Mouse (Mus musculus) liver, embryonic 15.5 days (tissue): ENCODE measurements around the gene Phlda1. TPM values are rescaled to one million over a fixed set of nuclear protein-coding genes. Genes with fewer than 3 reads are reported as not detected.

Experiments
- ATAC-seq: fragments of 200-750 bp; cut with Nextera tagmentation; 2 replicates; pipeline ENCODE4 v1.8.0; 2017; ENCODE audit warnings: moderate number of reproducible peaks, mild to moderate bottlenecking, moderate library complexity; ENCODE audit not compliant: insufficient read depth
- H3K27ac ChIP-seq: fragments of 300-500 bp; sonication (generic); replicated peaks from 2 replicates; pipeline ENCODE4 v1.5.1; 2015; ENCODE audit warnings: mild to moderate bottlenecking, inconsistent platforms
- H3K27me3 ChIP-seq: fragments of 300-500 bp; sonication (generic); 2 replicates; pipeline ENCODE4 v1.6.1; 2015; ENCODE audit warnings: mild to moderate bottlenecking, inconsistent platforms
- H3K36me3 ChIP-seq: fragments of 300-500 bp; sonication (generic); replicated peaks from 2 replicates; pipeline ENCODE4 v1.6.1; 2015; ENCODE audit warnings: moderate library complexity, mild to moderate bottlenecking, inconsistent platforms
- H3K4me1 ChIP-seq: fragments of 300-500 bp; sonication (generic); replicated peaks from 2 replicates; pipeline ENCODE4 v1.6.1; 2015; ENCODE audit warnings: inconsistent platforms
- H3K4me2 ChIP-seq: fragments of 300-500 bp; sonication (generic); 2 replicates; pipeline ENCODE4 v1.6.1; 2015; ENCODE audit warnings: moderate library complexity, mild to moderate bottlenecking, inconsistent platforms
- H3K4me3 ChIP-seq: fragments of 300-500 bp; sonication (generic); replicated peaks from 2 replicates; pipeline ENCODE4 v1.5.1; 2015; ENCODE audit warnings: mild to moderate bottlenecking, inconsistent platforms
- H3K9ac ChIP-seq: fragments of 300-500 bp; sonication (generic); 2 replicates; pipeline ENCODE4 v1.6.1; 2015; ENCODE audit warnings: moderate library complexity, mild to moderate bottlenecking, inconsistent platforms
- H3K9me3 ChIP-seq: fragments of 300-500 bp; sonication (generic); replicated peaks from 2 replicates; pipeline ENCODE4 v1.6.1; 2016; ENCODE audit warnings: inconsistent platforms
- WGBS: fragments of 180-500 bp; shearing (Covaris S2); methylation state at CpG from one replicate; pipeline ENCODE4 v1.1.7; 2015; ENCODE audit warnings: mixed read lengths; ENCODE audit not compliant: insufficient replicate concordance; 5-methylcytosine and 5-hydroxymethylcytosine counted together
- polyA plus RNA-seq: library from polyadenylated mRNA; unstranded; fragments of >200 nt; fragmentation: Nextera tagmentation; extraction: Ambion mirVana; gene quantifications from 2 replicates; pipeline ENCODE4 v1.2.1, GENCODE M21; 2015

The Phlda1 gene
- polyA plus RNA-seq, 1 experiment from 2014 or later, result 4.2 TPM

DNA sequence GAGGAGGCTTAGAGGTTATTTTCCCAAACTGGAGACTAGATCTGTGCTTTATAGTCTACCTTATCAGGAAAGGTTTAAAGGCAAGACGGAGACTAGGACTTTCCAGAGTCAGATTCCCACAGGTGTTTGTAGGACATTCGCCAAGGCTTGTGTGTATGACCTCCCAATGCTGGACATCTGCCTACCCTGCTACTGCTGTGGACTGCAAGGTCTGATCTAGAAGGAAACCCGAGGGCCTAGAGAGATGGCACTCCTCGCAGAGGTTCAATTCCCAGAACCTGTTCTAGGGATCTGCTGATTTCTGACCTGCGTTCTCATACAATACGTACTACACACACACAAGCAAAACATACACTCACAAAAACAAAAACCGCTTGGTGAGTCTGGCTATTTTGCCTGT is 680 bp upstream of the Phlda1 start:
- H3K36me3 ChIP-seq, result no peaks in the 10 kb centered on the region
- H3K4me2 ChIP-seq, result peak overlapping the region; percentile 93
- peaks cover 42% of the 10 kb centered on the region for H3K4me1 ChIP-seq
- peaks cover 60% of the 10 kb centered on the region for H3K27me3 ChIP-seq
- ATAC-seq, result no peak
- H3K27ac ChIP-seq, result no peak overlapping the region; the same call in 1 of the 2 replicates
- H3K4me3 ChIP-seq, result peak overlapping the region; percentile 68; the same call in 1 of the 2 replicates
- WGBS, result 63% methylated on average over 7 of the region's 7 CpGs
- H3K9ac ChIP-seq, result no peak overlapping the region
- no peaks in the 10 kb centered on the region for H3K9me3 ChIP-seq

DNA sequence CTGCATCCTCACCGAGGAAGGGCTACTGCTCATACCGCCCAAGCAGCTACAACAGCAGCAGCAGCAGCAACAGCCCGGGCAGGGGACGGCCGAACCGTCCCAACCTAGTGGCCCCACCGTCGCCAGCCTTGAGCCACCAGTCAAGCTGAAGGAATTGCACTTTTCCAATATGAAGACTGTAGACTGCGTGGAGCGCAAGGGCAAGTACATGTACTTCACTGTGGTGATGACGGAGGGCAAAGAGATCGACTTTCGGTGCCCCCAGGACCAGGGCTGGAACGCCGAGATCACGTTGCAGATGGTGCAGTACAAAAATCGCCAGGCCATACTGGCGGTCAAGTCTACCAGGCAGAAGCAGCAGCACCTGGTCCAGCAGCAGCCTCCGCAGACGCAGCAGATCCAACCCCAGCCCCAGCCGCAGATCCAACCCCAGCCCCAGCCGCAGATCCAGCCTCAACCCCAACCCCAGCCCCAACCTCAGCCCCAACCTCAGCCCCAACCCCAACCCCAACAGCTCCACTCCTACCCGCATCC is 907 bp downstream of the Phlda1 start:
- H3K36me3 ChIP-seq, result no peaks in the 10 kb centered on the region
- H3K4me3 ChIP-seq, result peak overlapping the region; percentile 68
- H3K4me1 ChIP-seq, result peaks cover 42% of the 10 kb centered on the region
- peak; percentile 3 for ATAC-seq
- peak overlapping the region; percentile 69 for H3K9ac ChIP-seq
- peak overlapping the region; percentile 74 for H3K27ac ChIP-seq
- peaks cover 67% of the 10 kb centered on the region for H3K27me3 ChIP-seq
- WGBS, result under 1% methylated on average over 23 of the region's 23 CpGs
- H3K4me2 ChIP-seq, result peak overlapping the region; percentile 93
- H3K9me3 ChIP-seq, result no peaks in the 10 kb centered on the region

DNA sequence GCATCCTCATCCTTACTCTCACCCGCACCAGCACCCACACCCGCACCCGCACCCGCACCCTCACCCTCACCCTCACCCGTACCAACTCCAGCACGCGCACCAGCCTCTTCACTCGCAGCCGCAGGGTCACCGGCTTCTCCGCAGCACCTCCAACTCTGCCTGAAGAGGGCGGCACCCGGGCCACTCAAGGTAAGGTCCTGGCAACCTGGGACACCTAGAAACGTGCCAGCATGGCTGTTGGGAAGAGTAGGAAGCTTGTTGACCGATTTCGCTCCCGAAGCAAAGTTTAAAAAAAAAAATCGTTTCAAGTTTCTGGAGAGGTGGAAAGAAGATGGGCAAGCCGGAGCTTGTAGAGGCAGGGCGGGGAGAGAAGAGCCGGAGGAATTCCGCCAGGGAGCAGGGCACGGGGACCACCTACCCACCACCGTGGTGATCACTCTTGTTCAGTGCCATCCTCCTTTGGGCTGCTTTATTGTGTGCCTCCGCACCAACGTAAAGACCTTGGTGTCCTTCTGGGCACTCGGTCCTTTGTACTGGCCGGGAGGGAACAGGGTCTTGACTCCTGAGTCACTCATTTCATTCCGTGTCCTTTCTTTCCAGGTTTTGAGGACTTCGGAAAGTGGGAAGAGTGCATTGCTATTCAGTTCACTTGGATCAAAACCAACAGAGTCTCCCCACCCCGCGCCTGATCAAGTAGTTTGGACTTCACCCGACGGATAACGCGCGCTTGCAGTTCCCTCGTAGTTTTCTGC is 1.6 kb downstream of the Phlda1 start:
- peak overlapping the region; percentile 69; the same call in 1 of the 2 replicates for H3K9ac ChIP-seq
- no peak for ATAC-seq
- peaks cover 67% of the 10 kb centered on the region for H3K27me3 ChIP-seq
- no peak overlapping the region for H3K27ac ChIP-seq
- no peaks in the 10 kb centered on the region for H3K36me3 ChIP-seq
- H3K4me3 ChIP-seq, result peak overlapping the region; percentile 68
- peak overlapping the region; percentile 93 for H3K4me2 ChIP-seq
- WGBS, result 3% methylated on average over 38 of the region's 38 CpGs
- no peaks in the 10 kb centered on the region for H3K9me3 ChIP-seq
- H3K4me1 ChIP-seq, result peaks cover 41% of the 10 kb centered on the region

DNA sequence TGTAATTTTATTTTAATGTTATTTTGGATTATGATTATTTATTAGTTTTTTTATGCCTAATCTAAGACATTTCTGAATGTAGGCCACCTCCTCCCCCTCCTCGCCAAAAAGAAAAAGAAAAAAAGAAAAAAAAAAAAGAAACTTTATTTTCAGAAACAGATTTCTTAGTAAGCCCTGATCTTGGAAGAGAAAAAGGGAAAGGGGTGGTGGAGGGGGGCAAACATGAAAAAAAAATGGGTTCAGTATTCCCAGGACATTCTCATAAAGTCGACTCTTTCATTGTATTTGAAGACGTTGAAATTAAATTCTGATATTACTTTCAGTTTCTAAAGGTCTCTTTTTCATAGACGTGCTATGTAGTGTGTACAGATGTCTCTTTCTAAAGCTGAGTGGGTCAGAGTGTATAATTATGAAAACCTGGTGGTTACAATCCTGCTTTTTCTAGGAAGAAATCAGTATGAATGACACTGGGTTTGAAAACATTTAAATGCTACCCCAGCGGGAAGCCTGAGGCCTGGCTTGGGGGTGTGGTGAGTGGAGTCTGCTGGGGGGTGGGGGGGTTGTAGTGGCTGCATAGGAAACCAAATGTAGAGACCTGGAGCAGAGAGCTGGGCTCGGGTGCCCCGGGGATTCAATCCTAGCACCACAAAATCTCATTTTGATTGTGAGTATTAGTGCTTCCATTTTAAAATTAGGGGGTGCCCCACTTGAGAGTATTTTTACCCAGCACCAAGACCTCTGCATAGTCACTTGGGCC is 2.4 kb downstream of the Phlda1 start:
- Histone ChIP-seq H3K4me2 (peak overlapping the region; percentile 93), H3K9me3 (no peaks in the 10 kb centered on the region), H3K36me3 (no peaks in the 10 kb centered on the region), H3K27ac (no peak overlapping the region), H3K4me3 (peak overlapping the region; percentile 68), H3K27me3 (peaks cover 67% of the 10 kb centered on the region), H3K9ac (no peak overlapping the region), H3K4me1 (peaks cover 35% of the 10 kb centered on the region)
- no peak for ATAC-seq
- 22% methylated on average over 7 of the region's 7 CpGs for WGBS

DNA sequence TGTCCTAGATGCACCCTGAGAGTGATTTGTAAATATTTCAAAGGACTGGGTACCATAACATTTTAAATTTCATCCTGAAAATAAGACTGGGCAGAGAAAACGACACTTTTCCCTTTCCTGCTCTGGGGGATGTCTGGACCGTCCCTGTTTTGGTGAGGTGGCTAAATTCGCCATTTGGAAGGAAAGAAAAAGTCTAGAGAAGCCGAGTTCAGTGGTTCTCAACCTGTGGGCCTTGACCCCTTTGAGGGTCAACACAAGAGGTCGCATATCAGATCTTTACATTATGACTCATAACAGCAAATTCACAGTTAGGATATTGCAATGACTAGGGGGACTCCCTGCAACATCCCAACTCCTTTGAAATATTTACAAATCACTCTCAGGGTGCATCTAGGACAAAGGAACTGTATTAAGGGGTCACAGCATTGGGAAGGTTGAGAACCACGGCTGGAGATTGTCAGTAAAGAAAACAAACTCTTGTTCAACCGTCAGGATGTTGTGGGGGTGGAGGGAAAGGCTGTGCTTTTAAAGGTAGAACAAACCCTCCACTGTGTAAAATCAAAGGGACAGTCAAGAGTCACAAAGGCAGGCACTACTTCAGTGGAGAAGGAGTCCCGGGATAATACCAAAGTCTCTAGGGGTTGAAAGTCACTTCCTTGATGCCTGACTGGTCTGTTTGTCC is 3.2 kb downstream of the Phlda1 start:
- H3K9ac ChIP-seq, result no peak overlapping the region
- no peak overlapping the region for H3K4me3 ChIP-seq
- H3K36me3 ChIP-seq, result no peaks in the 10 kb centered on the region
- peaks cover 31% of the 10 kb centered on the region for H3K4me1 ChIP-seq
- no peaks in the 10 kb centered on the region for H3K9me3 ChIP-seq
- peak overlapping the region; percentile 35; the same call in 1 of the 2 replicates for H3K4me2 ChIP-seq
- no peak overlapping the region for H3K27ac ChIP-seq
- ATAC-seq, result no peak
- WGBS, result 42% methylated on average over 8 of the region's 8 CpGs
- H3K27me3 ChIP-seq, result peaks cover 64% of the 10 kb centered on the region

DNA sequence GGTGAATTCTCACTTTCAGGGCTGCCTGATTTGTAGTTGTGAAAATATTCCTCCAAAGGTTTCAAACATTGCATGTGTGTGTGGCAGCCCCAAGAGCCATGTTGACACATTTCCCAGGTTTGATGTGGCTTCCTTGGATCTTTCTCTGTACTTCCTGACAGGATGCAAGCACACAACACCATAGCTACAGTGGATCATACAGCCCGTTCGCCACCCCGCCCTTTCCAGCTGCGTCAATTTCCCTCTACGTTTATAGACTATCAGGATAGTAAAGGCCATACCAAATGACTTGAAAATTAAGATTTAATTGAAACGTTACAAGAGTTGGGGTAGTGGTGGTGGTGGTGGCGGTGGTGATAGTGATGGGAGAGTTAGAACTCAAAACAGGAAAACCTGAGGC is 3.9 kb downstream of the Phlda1 start:
- Histone ChIP-seq H3K36me3 (no peaks in the 10 kb centered on the region), H3K4me2 (no peak overlapping the region), H3K9ac (no peak overlapping the region), H3K4me3 (no peak overlapping the region), H3K4me1 (peaks cover 31% of the 10 kb centered on the region), H3K9me3 (no peaks in the 10 kb centered on the region), H3K27me3 (peaks cover 60% of the 10 kb centered on the region), H3K27ac (no peak overlapping the region)
- 62% methylated on average over 7 of the region's 7 CpGs for WGBS
- ATAC-seq, result no peak

DNA sequence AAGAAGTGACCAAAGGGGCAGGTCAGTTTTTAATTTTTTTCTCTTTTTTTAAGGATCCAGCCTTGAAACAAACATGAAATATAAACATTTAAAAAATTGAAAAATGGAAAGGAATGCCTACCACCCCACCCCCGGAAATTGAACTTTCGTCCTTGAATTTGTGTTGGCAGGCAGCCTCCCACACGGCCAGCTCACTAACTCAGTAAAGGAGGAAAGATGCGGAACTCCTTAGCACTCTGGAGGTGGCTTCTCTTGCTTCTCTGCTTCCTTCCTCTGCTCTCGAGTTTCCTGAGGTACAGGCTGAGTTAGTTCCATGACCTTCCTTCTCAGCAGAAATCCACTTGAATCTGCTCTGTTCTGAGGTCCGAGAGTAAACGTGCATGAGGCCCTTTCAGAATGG is 4.7 kb downstream of the Phlda1 start:
- no peaks in the 10 kb centered on the region for H3K36me3 ChIP-seq
- no peak overlapping the region for H3K4me3 ChIP-seq
- H3K27me3 ChIP-seq, result peaks cover 53% of the 10 kb centered on the region
- H3K9ac ChIP-seq, result no peak overlapping the region
- 20% methylated on average over 7 of the region's 7 CpGs for WGBS
- H3K4me1 ChIP-seq, result peaks cover 32% of the 10 kb centered on the region
- no peak for ATAC-seq
- H3K27ac ChIP-seq, result no peak overlapping the region
- no peaks in the 10 kb centered on the region for H3K9me3 ChIP-seq
- no peak overlapping the region for H3K4me2 ChIP-seq

DNA sequence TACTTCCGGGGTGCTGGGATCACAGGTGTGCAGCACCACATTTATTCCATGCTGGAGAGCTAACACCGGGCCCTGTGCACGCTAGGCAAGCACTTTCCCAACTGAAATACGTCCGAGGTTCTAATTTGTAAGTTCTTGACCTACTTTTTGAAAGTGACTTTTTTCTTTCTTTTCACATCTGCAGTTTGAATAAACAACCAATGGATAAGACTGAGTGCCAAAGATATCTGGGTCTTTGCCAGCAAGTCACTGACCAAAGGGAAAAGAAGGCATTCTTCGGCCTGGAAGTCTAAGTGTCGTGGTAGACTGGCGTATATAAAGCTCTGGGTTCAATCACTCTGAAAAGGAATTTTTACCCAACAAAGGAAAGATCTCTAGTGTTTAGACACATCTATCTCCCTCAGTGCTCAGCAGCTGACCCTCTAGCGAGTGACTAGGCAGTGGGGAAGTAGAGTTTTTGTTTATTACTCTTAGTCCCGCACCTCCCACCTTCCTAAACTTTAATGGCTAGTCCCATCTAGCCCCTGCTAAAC is 6.0 kb downstream of the Phlda1 start:
- peaks cover 33% of the 10 kb centered on the region for H3K4me1 ChIP-seq
- no peaks in the 10 kb centered on the region for H3K9me3 ChIP-seq
- no peaks in the 10 kb centered on the region for H3K36me3 ChIP-seq
- ATAC-seq, result no peak
- H3K27me3 ChIP-seq, result peaks cover 40% of the 10 kb centered on the region
- 71% methylated on average over 10 of the region's 10 CpGs for WGBS
- H3K4me3 ChIP-seq, result no peak overlapping the region
- no peak overlapping the region for H3K27ac ChIP-seq
- no peak overlapping the region for H3K9ac ChIP-seq
- H3K4me2 ChIP-seq, result no peak overlapping the region

DNA sequence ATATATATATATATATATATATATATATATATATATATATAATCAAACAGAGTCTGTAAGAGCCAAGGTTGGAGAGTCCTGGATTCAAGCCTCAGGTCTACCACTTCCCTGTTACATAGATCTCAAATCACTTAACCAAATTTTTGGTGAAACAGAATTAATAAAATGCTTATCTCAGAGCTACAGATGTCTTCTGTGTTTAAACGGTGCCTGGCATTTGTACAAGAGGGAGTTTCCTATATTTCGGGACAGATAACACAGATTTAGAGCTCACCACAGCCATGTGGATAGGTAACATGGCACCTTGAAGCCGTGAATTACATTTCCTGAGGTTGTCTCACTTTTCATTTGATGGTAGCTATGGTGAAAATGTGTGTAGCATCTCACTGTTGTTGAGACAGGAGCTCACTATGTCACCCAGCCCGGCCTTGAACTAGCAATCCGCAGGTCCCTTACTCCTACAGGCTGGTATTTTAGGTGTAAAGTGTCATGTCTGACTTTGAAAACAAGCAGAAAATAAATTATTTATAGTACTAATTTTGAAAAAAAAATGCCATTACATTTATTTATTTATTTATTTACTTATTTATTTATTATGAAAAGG is 8.3 kb downstream of the Phlda1 start:
- Histone ChIP-seq H3K4me1 (peaks cover 27% of the 10 kb centered on the region; the same call in 1 of the 2 replicates), H3K9me3 (no peaks in the 10 kb centered on the region), H3K27me3 (peaks cover 17% of the 10 kb centered on the region), H3K4me3 (no peak overlapping the region), H3K27ac (no peak overlapping the region), H3K36me3 (no peaks in the 10 kb centered on the region), H3K9ac (no peak overlapping the region), H3K4me2 (no peak overlapping the region)
- ATAC-seq, result no peak
- 43% methylated on average over 5 of the region's 5 CpGs for WGBS
